11 mouse cellular contexts compared by ENCODE assay signal in the genomic region with DNA sequence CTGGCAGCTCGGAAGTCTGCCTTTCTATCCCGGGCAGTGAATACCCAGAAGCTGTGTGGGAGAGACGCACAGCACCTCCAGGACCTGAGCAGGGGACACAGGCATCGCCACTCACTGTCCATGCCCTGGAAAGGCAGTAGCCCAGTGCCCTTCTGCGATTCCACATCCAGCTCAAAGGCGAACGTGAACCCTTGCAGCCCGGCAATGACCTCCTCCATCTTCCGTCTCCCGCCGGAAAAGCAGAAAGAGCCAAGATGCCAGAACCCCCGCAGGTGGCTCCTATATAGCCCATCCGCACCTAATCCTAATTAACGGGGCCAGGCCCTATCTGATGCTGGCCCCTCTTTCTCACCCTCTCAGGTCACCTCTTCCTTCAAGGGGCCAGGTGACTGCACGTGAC. TPM values are rescaled to one million over a fixed set of nuclear protein-coding genes. Genes with fewer than 3 reads are reported as not detected.
DNase-seq lines count a peak whose midpoint lies in the region; ATAC-seq lines count a peak whose summit lies in the region.
"Had no signal": no experiment of that assay in that cellular context is flagged by ENCODE, and none has a peak within 500 bp of the region (broad histone marks: within the 10 kb centered on the region; RNA-seq: fewer than 3 reads in every experiment).

No protein-coding gene starts in this region.

- peaks cover 11% of the 10 kb centered on the region; the same call in 1 of the 2 replicates for H3K36me3 ChIP-seq in heart, embryonic 13.5 days
- no peaks in the 10 kb centered on the region for H3K36me3 ChIP-seq in neural tube, embryonic 11.5 days (ENCODE audit: control insufficient read depth, insufficient read depth, low read length)
- H3K36me3 ChIP-seq in hindbrain, embryonic 11.5 days (ENCODE audit: control insufficient read depth, insufficient read depth, low read length): no peaks in the 10 kb centered on the region

- no peak for ATAC-seq in heart, embryonic 13.5 days (ENCODE audit: extremely low read depth, insufficient number of reproducible peaks, low FRiP score, low TSS enrichment)
- ATAC-seq in neural tube, embryonic 11.5 days (ENCODE audit: insufficient read depth, low FRiP score, low TSS enrichment): peak; percentile 4; the same call in 1 of the 2 replicates
- 0 out of 2 replicates have a peak, but pooled peaks have one; percentile 19 for ATAC-seq in hindbrain, embryonic 11.5 days (ENCODE audit: low FRiP score)

- DNase-seq in heart, postnatal 36 days: no peak
- DNase-seq in neural tube, embryonic 11.5 days (ENCODE audit: low spot score): no peak
- DNase-seq in neural tube, embryonic 10.5 days (ENCODE audit: extremely low spot score, low spot score): no peak
- no peak for DNase-seq in hindbrain, embryonic 11.5 days (ENCODE audit: low spot score)
- peak; percentile 24 for DNase-seq in retina, embryonic 14.5 days (ENCODE audit: low spot score)
- no peak for DNase-seq in layer of hippocampus, adult 11-12 months (ENCODE audit: low spot score)
- no peak for DNase-seq in spleen, adult 12 weeks (ENCODE audit: low spot score)

- no peaks in the 10 kb centered on the region for H3K9me3 ChIP-seq in heart, embryonic 13.5 days
- no peaks in the 10 kb centered on the region for H3K9me3 ChIP-seq in neural tube, embryonic 11.5 days (ENCODE audit: control insufficient read depth, low read length)
- no peaks in the 10 kb centered on the region for H3K9me3 ChIP-seq in hindbrain, embryonic 11.5 days (ENCODE audit: control insufficient read depth, low read length)

- no peak overlapping the region for H3K27ac ChIP-seq in heart, embryonic 13.5 days (replicated peaks)
- no peak overlapping the region for H3K27ac ChIP-seq in neural tube, embryonic 11.5 days (ENCODE audit: low read depth, low read length)
- H3K27ac ChIP-seq in hindbrain, embryonic 11.5 days (ENCODE audit: low read depth, low read length): no peak overlapping the region

- H3K4me1 ChIP-seq in heart, embryonic 13.5 days: peaks cover 21% of the 10 kb centered on the region
- peaks cover 19% of the 10 kb centered on the region for H3K4me1 ChIP-seq in neural tube, embryonic 11.5 days (ENCODE audit: control insufficient read depth, insufficient read depth, low read length)
- peaks cover 18% of the 10 kb centered on the region for H3K4me1 ChIP-seq in hindbrain, embryonic 11.5 days (replicated peaks; ENCODE audit: control insufficient read depth, insufficient read depth, low read length)

- peak overlapping the region; percentile 36 for H3K4me2 ChIP-seq in heart, embryonic 13.5 days
- no peak overlapping the region for H3K4me2 ChIP-seq in neural tube, embryonic 11.5 days (ENCODE audit: low read depth)
- 0 out of 2 replicates have a peak overlapping the region, but pooled peaks have one; percentile 18 for H3K4me2 ChIP-seq in hindbrain, embryonic 11.5 days (replicated peaks; ENCODE audit: low read depth, low read length)

- H3K27me3 ChIP-seq in heart, embryonic 13.5 days (replicated peaks): peaks cover 16% of the 10 kb centered on the region
- H3K27me3 ChIP-seq in neural tube, embryonic 11.5 days (ENCODE audit: control insufficient read depth, insufficient read depth, low read length): 0 out of 2 replicates have a peak, but pooled peaks cover 3% of the 10 kb centered on the region
- peaks cover 5% of the 10 kb centered on the region for H3K27me3 ChIP-seq in hindbrain, embryonic 11.5 days (ENCODE audit: control insufficient read depth, insufficient read depth, low read length)

- WGBS in heart, embryonic 13.5 days: 19% methylated on average over 15 of the region's 15 CpGs
- 11% methylated on average over 15 of the region's 15 CpGs for WGBS in neural tube, embryonic 11.5 days
- 10% methylated on average over 15 of the region's 15 CpGs for WGBS in hindbrain, embryonic 11.5 days

- intact Hi-C loops in heart, postnatal 36 days (cut with DNase I): loop anchor here (10.0 kb wide), 1 partner anchor 926 kb away; no protein-coding TSS in a partner anchor

- peak overlapping the region; percentile 1; the same call in 1 of the 2 replicates for H3K4me3 ChIP-seq in heart, embryonic 13.5 days
- no peak overlapping the region for H3K4me3 ChIP-seq in neural tube, embryonic 11.5 days (ENCODE audit: low read depth, low read length)
- H3K4me3 ChIP-seq in hindbrain, embryonic 11.5 days (ENCODE audit: low read depth, low read length): no peak overlapping the region

- no peak overlapping the region for H3K9ac ChIP-seq in heart, embryonic 13.5 days
- H3K9ac ChIP-seq in neural tube, embryonic 11.5 days (ENCODE audit: low read length): peak overlapping the region; percentile 14
- H3K9ac ChIP-seq in hindbrain, embryonic 11.5 days (ENCODE audit: low read depth, low read length): no peak overlapping the region

RNA-seq across cellular contexts. Expression of a gene that starts 0.5 kb away (rescaled TPM):
- 0.24 TPM in 1 of 2 replicates, not detected in the other for polyA plus RNA-seq in heart, embryonic 13.5 days (2015; fragmentation: Nextera tagmentation; extraction: Ambion mirVana)
- not detected for total RNA-seq in heart, postnatal 36 days (2021)
- 0.26 and 0.50 TPM in 2 replicates for polyA plus RNA-seq in neural tube, embryonic 11.5 days (2014; fragmentation: Nextera tagmentation; extraction: Ambion mirVana)
- polyA plus RNA-seq in hindbrain, embryonic 11.5 days (2014; fragmentation: Nextera tagmentation; extraction: Ambion mirVana): 0.80 and 0.86 TPM in 2 replicates
- total RNA-seq: gastrocnemius, postnatal 4 days; left cerebral cortex, postnatal 36 days; megakaryocyte, adult 5-6 weeks had no signal

RNA-seq across cellular contexts. Expression of a gene that starts 25.1 kb away (rescaled TPM):
- 15.1 and 16.0 TPM in 2 replicates for polyA plus RNA-seq in heart, embryonic 13.5 days (2015; fragmentation: Nextera tagmentation; extraction: Ambion mirVana)
- total RNA-seq in heart, postnatal 36 days (2021): 1 to 10 TPM; 6.3 to 8.2 TPM
- polyA plus RNA-seq in neural tube, embryonic 11.5 days (2014; fragmentation: Nextera tagmentation; extraction: Ambion mirVana): 24.5 and 25.5 TPM in 2 replicates
- 20.2 and 21.0 TPM in 2 replicates for polyA plus RNA-seq in hindbrain, embryonic 11.5 days (2014; fragmentation: Nextera tagmentation; extraction: Ambion mirVana)

RNA-seq across cellular contexts. Expression of a gene that starts 25.3 kb away (rescaled TPM):
- polyA plus RNA-seq in heart, embryonic 13.5 days (2015; fragmentation: Nextera tagmentation; extraction: Ambion mirVana): 43.9 and 46.5 TPM in 2 replicates
- 10 to 100 TPM; 14.9 to 15.6 TPM for total RNA-seq in heart, postnatal 36 days (2021)
- polyA plus RNA-seq in neural tube, embryonic 11.5 days (2014; fragmentation: Nextera tagmentation; extraction: Ambion mirVana): 57.3 and 57.9 TPM in 2 replicates
- 49.9 and 56.4 TPM in 2 replicates for polyA plus RNA-seq in hindbrain, embryonic 11.5 days (2014; fragmentation: Nextera tagmentation; extraction: Ambion mirVana)

RNA-seq across cellular contexts. Expression of a gene that starts 42.4 kb away (rescaled TPM):
- 24.0 and 26.1 TPM in 2 replicates for polyA plus RNA-seq in heart, embryonic 13.5 days (2015; fragmentation: Nextera tagmentation; extraction: Ambion mirVana)
- 10 to 100 TPM; 16.5 to 20.5 TPM for total RNA-seq in heart, postnatal 36 days (2021)
- polyA plus RNA-seq in neural tube, embryonic 11.5 days (2014; fragmentation: Nextera tagmentation; extraction: Ambion mirVana): 73.3 and 78.2 TPM in 2 replicates
- 64.5 and 68.6 TPM in 2 replicates for polyA plus RNA-seq in hindbrain, embryonic 11.5 days (2014; fragmentation: Nextera tagmentation; extraction: Ambion mirVana)

RNA-seq across cellular contexts. Expression of a gene that starts 59.4 kb away (rescaled TPM):
- polyA plus RNA-seq in heart, embryonic 13.5 days (2015; fragmentation: Nextera tagmentation; extraction: Ambion mirVana): 15.2 and 16.8 TPM in 2 replicates
- 1 to 10 TPM; 2.6 to 3.9 TPM for total RNA-seq in heart, postnatal 36 days (2021)
- 20.1 and 20.5 TPM in 2 replicates for polyA plus RNA-seq in neural tube, embryonic 11.5 days (2014; fragmentation: Nextera tagmentation; extraction: Ambion mirVana)
- polyA plus RNA-seq in hindbrain, embryonic 11.5 days (2014; fragmentation: Nextera tagmentation; extraction: Ambion mirVana): 20.1 and 20.4 TPM in 2 replicates
